Mouse (Mus musculus): ENCODE data around the gene Tmbim6.

- TF ChIP-seq POLR2A (IDR thresholded peaks at IDR 0.05; ENCODE audit: insufficient read length, low read depth), result no peak
- TF ChIP-seq MAX (IDR thresholded peaks at IDR 0.05; ENCODE audit: low read depth), result no peak
- TF ChIP-seq TCF12 (IDR thresholded peaks at IDR 0.05; ENCODE audit: insufficient read depth, poor library complexity, severe bottlenecking), result no peak
- no peak for TF ChIP-seq MYOG (IDR thresholded peaks at IDR 0.05; ENCODE audit: control insufficient read depth in 1 of 3, insufficient read depth in 1 of 3, insufficient read length in 2 of 3, low read depth in 2 of 3)
- TF ChIP-seq USF1 (IDR thresholded peaks at IDR 0.05; ENCODE audit: low read depth), result no peak
- no peak for TF ChIP-seq CEBPB (IDR thresholded peaks at IDR 0.05; ENCODE audit: insufficient read depth, poor library complexity, severe bottlenecking)
- TF ChIP-seq POLR2AphosphoS2 (IDR thresholded peaks at IDR 0.05; ENCODE audit: insufficient read length, low read depth), result no peak
- TF ChIP-seq E2F4 (IDR thresholded peaks at IDR 0.05; ENCODE audit: insufficient read depth), result no peak
- no peak for TF ChIP-seq SRF (IDR thresholded peaks at IDR 0.05; ENCODE audit: control insufficient read depth, insufficient read length, low read depth)
- TF ChIP-seq TCF3 (IDR thresholded peaks at IDR 0.05; ENCODE audit: insufficient read length, low read depth), result no peak
- TF ChIP-seq MYOD1 (IDR thresholded peaks at IDR 0.05; ENCODE audit: control insufficient read depth in 1 of 3, insufficient read length in 2 of 3, low read depth in 2 of 3), result no peak
- TF ChIP-seq REST (IDR thresholded peaks at IDR 0.05; ENCODE audit: insufficient read depth, insufficient read length), result no peak
These were observed 707 bp upstream of the Tmbim6 start for GRCm38 (mm10) chr15:99391975-99392374.
